Mouse (Mus musculus): ENCODE results near the gene Per1.

The Per1 gene

GRCm38 (mm10) chr11:69117737-69118695 is 23.0 kb downstream of the Per1 start:
- peak; percentile 66 to 77 for DNase-seq

GRCm38 (mm10) chr11:69118765-69119164 is 23.7 kb downstream of the Per1 start:
- DNase-seq, result peak; percentile 87 to 95

GRCm38 (mm10) chr11:69119446-69120155 is 24.6 kb downstream of the Per1 start:
- DNase-seq, result peak in 1 of 2 experiments; percentile 14

- peak in 1 of 2 experiments; percentile 22 for DNase-seq
These were observed 25.4 kb downstream of the Per1 start, which contains the start of gene Hes7 for GRCm38 (mm10) chr11:69120221-69121000. TSS of gene Hes7 (plus strand) at chr11:69120404.

- DNase-seq, result peak; percentile 40 to 58
These were observed 26.2 kb downstream of the Per1 start for GRCm38 (mm10) chr11:69121001-69121740.

DNA sequence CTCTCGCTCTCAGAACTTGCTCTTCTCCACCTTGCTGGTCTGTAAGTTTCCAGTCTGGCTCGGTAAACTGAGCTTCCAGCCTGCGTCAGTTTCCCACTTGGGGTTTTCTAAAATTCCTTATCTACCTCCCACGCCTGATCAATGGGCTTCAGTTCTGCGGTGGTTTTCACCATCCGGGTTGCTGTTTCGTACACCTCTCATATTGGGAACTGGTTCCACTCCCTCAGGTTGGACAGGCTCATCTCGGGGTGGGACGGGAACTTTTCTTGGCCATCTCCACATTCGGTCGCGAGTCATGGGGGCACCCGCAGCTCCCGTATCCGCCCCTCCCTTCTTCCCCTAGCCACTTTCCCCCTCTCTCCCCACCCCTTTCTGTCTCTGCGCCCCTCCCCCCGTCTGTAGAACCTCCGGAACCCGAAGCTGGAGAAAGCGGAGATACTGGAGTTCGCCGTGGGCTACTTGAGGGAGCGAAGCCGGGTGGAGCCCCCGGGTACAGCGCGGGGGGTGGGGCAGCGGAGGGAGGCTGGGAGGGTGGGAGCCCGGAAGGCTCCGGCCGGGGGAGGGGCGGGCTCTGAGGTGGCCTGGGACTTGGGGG is 26.8 kb downstream of the Per1 start:
- DNase-seq, result no peak

DNA sequence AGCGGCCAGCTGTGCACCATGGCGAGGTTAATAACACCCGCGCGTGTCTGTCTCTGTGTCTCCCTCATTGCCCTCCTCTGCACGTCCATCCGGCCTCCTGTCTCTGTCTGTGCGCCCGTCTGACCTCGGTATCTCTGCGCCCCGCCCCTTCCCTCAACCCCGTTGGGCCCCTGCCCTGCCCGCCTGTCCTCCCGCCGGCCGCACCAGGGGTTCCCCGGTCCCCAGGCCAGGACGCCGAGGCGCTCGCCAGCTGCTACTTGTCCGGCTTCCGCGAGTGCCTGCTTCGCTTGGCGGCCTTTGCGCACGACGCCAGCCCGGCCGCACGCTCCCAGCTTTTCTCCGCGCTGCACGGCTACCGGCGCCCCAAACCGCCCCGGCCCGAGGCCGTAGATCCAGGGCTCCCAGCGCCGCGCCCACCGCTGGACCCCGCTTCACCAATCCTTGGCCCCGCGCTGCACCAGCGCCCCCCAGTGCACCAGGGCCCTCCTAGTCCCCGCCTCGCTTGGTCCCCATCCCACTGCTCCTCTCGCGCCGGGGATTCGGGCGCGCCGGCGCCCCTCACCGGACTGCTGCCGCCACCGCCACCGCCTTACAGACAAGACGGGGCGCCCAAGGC is 27.4 kb downstream of the Per1 start, which contains the start of gene 9130213A22Rik:
Gene 9130213A22Rik (minus strand): TSS at position 254 of the 616 bp plus-strand sequence.
- peak; percentile 82 to 85 for DNase-seq

DNA sequence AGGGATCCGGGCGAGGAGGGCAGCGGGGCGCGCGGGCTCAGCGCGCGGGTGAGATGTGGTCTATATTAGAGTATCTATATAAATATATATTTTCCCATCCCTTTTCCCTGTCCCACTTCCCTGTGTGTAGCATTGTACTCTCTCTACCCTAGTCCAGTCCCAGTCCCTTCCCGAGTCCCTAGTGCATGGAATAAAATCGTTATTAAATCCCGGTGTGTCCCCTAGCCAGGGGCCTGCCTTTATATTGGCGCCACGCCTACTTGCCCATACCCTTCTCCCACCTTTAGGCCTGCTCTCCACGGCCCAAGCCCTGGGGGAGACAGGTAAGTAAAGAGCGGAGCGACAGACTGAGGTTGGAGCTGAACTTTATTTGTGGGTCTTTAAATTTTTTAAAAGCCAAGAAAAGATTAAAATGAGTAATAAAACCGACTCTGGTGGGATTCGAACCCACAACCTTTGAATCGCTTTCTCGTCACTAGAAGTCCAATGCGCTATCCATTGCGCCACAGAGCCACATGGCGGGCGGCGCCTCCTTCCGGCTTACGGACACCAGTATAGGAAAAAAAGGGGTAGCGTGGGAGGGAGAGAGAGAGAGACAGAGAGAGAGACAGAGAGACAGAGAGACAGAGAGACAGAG is 28.2 kb downstream of the Per1 start:
- peak; percentile 85 to 92 for DNase-seq

DNA sequence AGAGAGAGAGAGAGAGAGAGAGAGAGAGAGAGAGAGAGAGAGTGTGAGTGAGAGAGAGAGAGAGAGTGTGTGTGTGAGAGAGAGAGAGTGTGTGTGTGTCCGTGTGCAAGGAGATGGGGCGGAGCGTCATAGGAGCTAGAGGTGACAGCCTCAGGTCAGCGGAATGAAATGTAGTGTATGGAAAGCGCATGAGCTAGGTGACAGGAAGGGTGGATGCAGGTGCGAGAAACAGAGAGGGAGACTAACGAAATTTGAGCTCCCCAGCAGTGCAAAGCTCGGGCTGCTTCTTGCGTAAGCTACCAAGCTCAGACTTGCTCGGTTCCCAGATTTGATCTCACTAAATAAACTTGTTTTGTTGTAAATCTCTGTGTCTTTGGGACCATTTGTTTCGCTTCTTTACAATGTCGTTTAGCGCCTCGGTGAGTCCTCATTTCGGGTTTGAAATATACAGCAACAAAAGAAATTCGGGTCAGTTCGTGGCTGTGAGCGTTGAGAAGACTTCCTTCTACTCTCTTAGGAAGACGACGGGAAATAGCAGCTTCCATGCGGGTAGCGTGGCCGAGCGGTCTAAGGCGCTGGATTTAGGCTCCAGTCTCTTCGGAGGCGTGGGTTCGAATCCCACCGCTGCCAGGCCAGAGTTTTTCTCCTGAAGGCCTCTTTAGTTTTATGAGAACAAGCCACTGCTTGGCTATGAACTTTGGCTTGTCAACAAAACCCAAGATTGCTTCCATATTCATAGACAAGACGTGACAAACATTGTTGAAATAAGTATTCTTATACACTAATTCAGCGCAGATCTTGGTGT is 28.9 kb downstream of the Per1 start:
- DNase-seq, result peak; percentile 81 to 91

DNA sequence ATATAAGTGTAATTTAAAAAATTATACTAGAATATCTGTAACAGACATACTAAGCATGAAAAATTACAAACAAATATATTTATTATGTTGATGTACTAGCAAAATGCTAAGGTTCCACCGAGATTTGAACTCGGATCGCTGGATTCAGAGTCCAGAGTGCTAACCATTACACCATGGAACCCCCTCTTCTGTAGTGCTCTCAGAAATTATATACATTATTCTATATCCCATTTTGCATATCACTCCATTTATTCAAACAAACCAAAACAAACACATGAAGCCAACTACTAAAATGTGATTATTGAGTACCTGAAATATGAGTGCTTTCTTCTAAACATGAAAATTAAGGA is 29.5 kb downstream of the Per1 start:
- peak; percentile 61 to 75 for DNase-seq

DNA sequence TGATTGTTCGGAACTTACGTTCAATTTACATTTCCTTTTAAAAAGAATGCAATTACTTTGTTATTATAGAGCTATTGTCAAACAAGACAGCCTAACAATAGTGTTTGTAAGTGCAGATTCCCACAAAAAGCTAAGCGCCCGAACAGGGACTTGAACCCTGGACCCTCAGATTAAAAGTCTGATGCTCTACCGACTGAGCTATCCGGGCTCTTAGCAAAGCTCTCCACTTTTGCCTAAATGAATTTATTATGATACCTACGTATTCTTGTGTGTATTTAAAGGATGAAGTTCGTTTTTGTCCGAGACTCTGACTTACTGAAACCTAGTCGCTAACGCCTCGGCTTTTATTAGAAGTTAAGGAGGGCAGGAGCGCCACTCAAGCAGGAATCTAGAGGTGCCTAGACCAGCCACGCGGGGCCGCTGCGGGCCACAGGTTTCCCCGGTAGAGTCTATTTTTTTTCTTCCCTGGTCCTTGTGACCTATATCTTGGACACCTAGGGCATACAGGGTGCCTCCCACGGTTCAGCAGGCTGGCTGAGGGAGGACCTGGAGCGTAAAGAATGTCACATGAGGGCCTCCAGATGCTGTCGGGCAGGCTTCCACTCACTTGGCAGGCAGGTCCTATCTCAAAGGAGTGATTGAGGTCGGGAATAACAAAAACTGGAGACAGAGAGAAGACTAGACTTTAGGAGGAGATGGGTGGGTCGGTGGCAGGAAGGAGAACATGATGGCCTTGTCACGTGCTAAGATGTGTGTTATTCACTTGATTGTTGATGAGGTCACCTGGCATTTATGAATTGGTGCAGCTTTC is 30.2 kb downstream of the Per1 start:
- DNase-seq, result peak; percentile 86 to 87

DNA sequence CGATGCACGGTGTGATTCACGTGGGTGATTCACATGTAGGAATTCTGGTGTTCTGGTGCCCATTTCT is 30.7 kb downstream of the Per1 start, which contains the start of gene Aloxe3:
Gene Aloxe3 (plus strand): TSS at position 45 of the 67 bp plus-strand sequence.
- no peak for DNase-seq

DNA sequence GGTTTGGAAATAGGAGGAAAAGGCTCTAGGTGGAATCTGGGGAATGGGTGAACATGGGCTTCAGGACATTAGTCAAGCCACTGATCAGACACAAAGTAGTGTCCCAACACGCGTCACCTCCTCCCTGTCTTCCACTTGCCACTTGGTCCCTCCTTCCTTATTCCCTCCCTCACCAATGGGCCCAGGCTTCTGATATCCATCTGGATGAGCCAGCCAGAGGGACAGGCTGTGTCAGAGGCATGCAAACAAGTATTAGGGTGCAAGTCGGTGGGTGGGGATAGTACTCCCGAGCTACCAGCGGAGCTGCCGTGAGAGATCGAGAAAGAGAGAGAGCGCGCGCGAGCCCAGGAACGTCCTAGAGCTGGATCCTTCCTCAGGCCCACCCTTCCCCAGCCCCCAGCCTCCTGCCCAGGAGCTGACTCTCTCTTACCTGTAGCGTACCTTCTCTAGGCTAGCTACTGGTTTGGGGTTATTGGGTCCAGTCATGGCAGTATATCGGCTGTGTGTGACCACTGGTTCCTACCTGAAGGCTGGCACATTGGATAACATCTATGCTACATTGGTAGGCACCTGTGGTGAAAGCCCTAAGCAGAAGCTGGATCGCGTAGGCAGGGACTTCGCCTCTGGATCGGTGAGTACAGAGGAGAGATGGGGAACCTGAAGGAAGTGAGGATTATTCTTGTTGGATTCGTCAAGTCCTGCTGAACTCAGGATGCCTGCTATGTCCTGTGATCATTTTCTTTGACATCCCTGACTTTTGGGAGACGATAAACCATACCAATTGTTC is 31.1 kb downstream of the Per1 start:
- DNase-seq, result peak; percentile 64 to 67

DNA sequence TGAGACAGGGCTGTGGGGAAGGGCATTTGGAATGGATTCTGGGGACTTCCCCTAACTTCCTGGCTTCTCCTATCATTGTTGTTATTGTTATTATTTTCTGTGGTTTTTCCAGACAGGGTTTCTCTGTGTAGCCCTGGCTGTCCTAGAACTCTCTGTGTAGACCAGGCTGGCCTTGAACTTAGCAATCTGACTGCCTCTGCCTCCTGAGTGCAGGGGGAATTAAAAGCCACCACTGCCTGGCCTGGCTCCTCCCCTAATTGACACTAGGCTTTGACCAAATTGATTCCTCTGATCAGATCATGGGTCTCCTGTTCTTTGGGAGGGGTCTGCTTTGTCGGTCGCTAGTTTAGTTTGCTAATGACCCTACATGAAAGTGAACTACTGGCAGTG is 31.7 kb downstream of the Per1 start:
- no peak for DNase-seq

DNA sequence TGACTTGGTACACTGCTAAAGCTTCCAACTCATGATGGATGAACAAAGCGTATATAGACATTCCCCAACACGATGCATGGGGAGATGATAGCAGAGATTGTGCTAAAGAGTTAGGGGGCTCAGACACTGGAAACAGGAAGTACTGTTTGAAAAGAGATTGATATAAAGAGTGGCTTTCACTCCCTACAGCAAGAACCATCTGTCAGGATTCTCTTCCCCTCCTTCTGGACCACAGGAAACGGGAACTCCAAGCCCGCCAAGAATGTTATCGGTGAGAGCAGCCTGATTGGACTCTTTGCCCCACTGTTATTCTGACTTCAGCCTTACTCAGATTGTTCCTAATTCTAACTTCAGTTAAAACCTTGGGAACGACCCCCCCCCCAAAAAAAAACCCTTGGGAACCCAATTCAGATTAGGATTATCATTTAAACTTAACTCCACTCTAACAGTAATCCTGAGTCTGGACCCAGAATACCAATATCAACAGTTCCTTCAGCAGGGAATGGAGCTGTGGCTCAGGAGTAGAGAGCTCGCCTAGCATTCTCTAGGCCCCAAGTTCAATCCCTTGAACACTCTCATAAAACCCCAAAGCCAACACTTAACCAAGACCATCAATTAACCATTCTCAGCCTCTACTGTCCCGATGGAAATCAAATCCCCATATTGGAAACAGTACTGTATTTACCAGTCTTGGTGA is 33.6 kb downstream of the Per1 start:
- no peak for DNase-seq

GRCm38 (mm10) chr11:69133566-69133922 is 38.5 kb downstream of the Per1 start:
- no peak for DNase-seq

DNA sequence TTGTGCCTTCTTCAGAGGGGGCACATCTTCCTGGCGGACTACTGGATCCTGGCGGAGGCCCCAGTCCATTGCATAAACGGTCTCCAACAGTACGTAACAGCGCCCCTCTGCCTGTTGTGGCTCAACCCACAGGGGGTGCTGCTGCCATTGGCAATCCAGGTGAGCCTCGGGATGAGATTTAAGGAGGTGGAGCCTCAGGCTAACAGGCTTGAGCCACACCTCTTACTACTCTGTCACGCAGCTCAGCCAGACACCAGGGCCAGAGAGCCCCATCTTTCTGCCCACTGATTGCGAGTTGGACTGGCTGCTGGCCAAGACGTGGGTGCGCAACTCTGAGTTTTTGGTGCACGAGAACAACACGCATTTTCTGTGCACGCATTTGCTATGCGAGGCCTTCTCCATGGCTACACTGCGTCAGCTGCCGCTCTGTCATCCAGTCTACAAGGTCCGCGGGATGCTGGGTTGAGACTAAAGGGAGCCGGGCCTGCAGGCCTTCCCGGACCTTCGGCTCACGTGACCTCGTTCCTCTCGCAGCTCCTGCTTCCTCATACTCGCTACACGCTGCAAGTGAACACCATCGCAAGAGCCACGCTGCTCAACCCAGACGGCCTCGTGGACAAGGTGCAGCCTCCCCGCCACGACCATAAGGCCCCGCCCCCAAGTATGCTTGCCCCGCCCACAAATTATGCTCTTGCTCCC is 39.1 kb downstream of the Per1 start:
- DNase-seq, result peak; percentile 69 to 78

GRCm38 (mm10) chr11:69134622-69134968 is 39.6 kb downstream of the Per1 start:
- no peak for DNase-seq

Measured in cerebellum, adult 18-20 months (tissue).